Mouse (Mus musculus): ENCODE measurements at regions not wholly inside any gene's neighbourhood (a gene's known extent, or its start where the extent isn't known, plus 50 kb on each side); places are given as distances from the start of the nearest gene placed in this dataset.

DNA sequence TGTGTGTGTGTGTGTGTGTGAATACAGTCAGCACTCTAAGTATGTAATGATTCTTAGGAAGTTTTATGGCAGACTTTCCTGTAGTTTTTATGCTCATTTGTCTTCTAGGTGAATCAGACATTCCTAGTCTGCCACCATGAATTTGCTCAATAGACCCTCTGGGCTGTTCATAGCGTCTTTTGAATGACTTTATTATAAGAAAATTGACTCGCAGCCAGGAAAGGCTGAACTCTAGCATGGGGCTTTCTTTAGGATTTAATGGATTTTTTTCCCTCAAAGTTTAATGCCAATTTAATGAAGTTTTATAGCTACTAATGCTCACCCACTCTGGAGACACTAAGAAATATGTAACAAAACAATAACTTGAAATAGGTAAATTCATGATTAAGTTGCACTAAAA, 363.6 kb downstream of the Cdh11 start:
- no peak for TF ChIP-seq POLR2A (IDR thresholded peaks at IDR 0.05; ENCODE audit: borderline replicate concordance, insufficient read depth, low read length)
- TF ChIP-seq CTCF (IDR thresholded peaks at IDR 0.05; ENCODE audit: borderline replicate concordance, insufficient read depth, low read depth, low read length), result no peak
